Mouse (Mus musculus) heart, adult 9 months (tissue): Measurements from ENCODE around the gene Hs6st1.
"Not testable (repeated sequence)": the region's sequence is repeated elsewhere in the genome, so short reads cannot be mapped to it uniquely, and the experiment has no call there.

Experiments used
- DNase-seq, 2 experiments: peaks; one replicate each; pipeline ENCODE4 v3.0.0; 2022; ENCODE audit warnings: low spot score in 2 of 2

Hs6st1 gene

DNA sequence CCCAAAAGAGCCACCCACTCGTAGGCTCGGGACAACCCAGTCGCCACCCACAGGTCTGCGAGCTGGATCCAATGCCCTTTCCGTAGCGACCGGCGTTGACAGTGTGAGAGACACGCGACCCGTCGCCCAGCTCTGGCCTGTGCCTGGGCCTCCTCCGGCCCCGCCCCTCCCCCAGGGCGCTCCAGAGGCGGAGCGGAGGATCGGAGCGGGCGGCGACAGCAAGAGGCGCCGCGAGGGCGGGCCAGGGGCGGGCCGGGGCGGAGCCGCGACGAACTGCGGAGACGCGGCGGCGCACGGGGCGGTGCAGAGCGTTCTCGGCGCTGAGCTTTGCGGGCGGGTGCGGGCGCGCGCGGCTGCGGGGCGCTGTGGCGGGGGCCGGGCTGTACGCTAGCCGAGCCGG is at the start of gene Hs6st1:
Hs6st1 (plus strand) TSS at position 325 of the 400 bp plus-strand sequence.
- DNase-seq: peak; percentile 92 to 93

DNA sequence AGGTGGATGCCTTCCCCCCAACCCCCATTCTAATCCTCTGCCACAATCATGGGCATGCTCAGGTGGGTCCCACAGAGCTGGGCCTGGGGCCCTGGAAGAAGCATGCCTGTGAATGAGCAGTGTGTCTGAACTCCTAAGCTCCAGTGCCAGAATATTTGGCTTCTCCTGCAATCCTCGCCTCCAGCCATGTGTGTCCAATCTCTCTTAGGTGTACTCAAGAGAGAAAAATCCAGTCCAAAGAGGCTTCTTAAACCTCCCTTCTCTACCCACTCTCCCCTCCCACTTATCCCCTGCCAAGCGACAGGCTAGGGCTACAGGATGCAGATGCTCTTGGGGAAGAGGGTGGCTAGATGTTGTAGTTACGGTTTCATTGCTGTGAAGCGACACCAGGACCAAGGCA is 49.6 kb upstream of the Hs6st1 start:
- no peak for DNase-seq

DNA sequence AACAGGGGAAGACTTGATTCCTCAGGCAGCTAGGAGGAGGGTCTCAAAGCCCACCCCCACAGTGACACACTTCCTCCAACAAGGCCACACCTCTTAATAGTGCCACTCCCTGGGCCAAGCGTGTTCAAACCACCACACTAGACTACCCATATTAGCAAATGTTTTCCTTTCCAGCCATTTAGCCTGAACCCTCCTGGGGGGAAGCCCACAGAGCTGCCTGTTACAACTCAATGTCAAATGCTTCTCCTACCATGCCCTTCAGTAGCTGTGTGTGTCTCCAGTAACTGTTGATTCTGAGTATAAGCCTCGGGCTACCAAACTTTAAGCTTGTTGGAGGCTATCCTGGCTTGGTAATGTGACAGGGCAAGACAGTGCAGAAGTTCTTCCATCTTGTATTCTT is 49.0 kb upstream of the Hs6st1 start:
- DNase-seq: no peak

DNA sequence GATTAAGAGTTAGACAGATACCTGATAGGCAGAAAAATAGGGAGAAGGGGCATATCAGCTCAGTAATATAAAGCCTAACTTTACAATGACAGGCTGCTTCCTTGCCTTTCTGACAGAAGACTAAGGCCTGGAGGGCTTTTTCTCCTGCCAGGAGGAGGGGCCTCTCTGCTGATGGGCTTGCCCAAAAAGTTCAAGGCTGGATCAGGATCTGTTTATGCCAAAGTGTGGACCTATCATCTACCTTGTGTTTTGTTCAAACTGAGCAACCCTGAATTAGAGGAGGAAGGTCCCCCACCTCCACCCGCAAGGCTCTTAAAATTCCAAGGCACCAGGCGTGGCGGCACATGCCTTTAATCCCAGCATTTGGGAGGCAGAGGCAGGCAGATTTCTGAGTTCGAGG is 47.9 kb upstream of the Hs6st1 start:
- DNase-seq: no peak

DNA sequence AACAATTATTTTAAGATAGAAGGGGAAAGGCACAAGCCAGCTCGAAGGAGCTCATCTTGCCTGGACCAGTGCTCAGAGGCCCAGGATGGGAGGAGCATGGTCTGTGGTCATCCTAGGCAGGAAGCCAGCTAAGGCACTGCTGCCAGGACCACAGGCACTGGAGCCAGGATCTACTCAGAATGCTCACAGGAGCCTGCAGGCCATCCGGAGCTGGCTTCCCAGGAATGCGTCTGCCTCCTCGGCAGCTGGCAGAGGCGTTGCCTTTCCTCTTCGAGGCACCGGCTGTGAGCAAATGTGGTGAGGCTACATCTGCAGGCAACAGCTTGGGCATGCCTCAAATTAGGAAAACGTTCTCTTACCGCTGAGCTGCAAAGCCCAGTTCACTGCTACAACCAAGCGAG is 37.8 kb upstream of the Hs6st1 start:
- peak; percentile 85 to 89 for DNase-seq

DNA sequence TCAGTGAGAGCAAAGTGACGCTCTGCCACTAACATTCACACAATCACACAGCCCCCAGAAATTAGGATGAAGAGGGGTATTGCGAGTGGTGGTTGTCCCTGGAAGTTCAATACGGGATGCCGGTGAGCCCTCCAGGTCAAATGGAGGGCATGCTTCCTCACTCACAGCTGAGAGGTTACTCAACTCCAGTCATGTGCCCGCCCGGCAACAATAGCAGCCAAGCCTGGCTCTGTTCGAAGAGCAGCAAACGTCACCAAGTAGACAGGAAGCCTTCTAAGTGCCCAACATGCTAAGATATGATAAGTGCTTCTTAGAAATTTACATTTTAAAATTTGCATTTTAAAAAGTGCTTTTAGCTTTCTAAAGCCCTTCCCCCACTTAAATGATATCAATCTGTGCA is 29.4 kb upstream of the Hs6st1 start:
- no peak for DNase-seq

DNA sequence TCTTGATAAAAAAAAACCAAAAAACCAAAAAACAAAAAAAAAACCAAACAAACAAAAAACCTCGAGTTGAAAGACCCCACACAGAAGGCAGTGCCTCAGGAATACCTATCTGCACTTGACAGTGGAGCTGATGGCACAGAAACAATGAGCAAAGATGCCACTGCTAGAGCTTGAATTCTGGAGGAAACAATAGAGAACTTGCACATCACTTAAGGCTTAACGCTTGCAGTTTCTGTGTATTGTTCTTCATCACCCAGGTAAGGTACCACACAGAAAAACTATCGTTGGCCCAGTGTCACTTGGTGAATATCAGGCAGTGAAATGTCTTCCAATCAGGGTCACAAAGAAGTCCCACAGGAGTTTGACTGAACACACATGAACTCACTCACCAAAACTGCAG is 26.1 kb upstream of the Hs6st1 start:
- DNase-seq: no peak

DNA sequence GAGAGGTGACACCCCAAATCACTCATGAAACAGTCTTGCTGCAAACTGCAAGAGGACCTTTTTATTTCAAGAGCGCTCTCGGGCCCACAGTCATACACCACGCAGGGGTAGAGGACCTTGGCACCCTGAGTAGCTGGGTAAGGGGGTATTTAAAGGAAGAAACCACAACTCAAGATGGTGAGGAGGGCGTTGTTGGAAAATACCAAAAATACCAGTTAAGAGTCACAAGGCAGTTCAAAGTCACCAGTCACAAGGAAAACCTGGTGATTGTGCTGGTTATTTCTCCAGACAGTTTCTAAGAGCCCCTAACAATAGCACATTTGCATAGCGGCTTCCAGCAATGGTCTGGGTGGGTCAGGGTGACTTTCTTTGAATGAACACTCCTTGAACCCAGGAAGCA is 24.4 kb upstream of the Hs6st1 start:
- DNase-seq: not testable (repeated sequence)

DNA sequence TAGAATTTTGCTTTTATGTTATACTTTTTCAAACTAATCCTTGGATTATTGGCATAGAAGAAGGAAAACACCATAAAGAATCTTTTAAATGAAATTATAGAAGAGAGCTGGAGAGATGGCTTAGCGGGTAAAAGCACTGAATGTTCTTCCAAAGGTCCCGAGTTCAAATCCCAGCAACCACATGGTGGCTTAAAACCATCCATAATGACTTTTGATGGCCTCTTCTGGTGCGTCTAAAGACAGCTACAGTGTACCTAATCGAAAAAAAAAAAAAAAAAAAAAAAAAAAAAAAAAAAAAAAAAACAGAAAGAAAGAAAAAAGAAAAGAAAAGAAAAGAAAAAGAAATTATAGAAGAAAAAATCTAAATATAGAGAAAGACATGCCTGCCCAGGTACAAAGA is 23.9 kb upstream of the Hs6st1 start:
- DNase-seq: no peak

DNA sequence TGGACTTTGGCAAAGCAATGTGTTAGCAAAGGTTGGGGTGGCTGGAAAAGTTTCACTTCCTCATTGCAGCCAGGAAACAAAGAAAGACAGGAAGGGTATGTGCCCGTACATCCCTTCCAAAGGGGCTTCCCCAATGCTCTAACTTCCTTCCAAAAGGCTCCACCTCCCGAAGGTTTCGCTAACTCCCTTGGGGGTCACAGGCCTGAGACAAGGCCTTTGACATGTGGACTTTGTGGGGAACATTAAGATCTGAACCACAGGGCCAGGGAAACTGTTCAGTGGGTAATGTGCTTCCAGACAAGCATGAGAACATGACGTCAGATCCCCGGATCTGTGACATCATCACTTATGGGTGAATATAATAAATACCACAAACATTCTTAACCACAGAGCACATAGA is 15.5 kb upstream of the Hs6st1 start:
- DNase-seq: peak; percentile 31 to 50

DNA sequence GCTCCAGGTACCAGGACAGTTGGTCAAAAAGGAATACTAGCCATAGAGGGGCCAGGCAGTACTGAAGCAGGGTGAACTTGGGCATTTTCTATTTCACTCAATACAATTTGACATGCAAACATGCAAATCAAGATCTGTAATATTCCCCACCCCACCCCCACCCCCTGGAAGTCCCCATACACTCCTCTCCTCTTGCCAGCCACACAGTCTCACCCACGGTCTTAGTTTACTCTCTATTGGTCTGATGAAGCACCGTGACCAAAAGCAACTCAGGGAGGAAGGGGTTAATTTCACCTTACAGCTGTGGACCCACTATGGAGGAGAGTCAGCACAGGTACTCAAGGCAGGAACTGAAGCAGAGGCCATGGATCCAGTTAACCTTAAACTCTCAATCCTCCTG is 14.6 kb upstream of the Hs6st1 start:
- no peak for DNase-seq

DNA sequence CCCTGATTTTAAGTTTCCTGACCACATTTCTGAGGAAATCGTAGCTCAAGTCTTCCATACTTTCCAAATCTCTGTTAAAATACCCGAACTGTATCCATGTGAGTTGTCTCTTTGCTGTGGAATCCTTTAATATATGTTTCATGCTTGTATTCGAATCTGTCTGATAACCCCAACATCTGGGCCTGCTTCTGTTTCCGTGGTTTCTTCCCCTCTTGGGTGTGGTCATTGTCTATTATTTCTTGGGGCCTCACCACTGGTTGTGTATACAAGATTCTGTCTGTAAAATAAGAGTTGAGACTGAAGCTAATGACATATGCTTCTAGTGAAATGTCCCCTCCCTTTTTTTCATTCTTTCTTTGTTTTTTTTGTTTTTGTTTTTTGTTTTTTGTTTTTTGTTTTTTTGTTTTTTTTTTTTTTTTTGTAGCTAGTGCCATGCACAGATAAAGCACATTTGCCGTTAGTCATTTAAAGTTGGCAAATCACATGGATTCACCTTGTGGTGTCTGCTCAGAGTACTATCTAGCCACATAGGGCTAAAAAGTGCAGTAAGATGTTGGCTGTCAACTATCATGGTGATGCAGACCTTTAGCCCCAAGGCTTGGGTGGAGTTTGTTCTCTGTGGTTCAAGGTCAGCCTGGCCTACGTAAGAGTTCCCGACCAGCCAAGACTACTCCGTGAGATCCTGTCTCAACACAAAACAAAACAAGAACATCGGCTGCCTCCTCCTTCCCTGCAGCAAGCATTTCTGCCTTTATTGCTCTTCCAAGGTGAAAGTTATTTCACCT is 13.8 kb upstream of the Hs6st1 start:
- no peak for DNase-seq

DNA sequence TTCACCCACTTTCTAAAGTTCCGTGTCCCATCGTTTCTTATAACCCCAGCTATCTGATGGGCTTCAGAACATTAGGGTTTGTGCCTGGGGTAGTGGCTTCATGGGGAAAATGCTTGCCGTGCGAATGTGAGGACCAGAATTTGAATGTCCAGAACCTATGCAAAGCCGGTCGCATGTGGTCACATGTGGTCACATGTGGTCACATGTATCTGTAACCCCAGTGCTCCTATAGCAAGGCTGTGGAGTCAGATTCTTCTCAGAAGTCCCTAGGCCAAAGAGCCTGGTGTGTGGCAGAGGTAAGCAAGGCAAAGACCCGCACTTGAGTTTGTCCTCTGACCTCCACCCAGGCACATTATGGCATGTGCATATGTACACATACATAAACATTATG is 13.2 kb upstream of the Hs6st1 start:
- DNase-seq: no peak

DNA sequence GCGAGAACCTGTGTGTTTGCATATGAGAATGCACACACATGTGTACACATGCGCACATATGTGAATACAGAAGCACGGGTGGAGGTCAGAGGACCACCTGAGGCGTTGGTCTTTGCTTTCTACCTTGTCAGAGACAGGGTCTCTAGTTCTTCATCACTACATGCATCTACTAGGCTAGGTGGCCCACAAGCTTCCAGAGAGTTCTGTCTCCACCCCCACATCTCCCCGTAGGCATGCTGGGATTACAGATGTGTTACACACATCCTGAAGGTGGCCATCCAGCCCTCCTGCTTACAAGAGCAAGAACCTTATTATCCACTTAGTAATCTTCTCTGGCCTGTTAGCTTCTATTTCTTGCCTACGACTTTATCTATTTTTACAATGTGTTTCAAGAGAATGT is 8.8 kb upstream of the Hs6st1 start:
- no peak for DNase-seq

DNA sequence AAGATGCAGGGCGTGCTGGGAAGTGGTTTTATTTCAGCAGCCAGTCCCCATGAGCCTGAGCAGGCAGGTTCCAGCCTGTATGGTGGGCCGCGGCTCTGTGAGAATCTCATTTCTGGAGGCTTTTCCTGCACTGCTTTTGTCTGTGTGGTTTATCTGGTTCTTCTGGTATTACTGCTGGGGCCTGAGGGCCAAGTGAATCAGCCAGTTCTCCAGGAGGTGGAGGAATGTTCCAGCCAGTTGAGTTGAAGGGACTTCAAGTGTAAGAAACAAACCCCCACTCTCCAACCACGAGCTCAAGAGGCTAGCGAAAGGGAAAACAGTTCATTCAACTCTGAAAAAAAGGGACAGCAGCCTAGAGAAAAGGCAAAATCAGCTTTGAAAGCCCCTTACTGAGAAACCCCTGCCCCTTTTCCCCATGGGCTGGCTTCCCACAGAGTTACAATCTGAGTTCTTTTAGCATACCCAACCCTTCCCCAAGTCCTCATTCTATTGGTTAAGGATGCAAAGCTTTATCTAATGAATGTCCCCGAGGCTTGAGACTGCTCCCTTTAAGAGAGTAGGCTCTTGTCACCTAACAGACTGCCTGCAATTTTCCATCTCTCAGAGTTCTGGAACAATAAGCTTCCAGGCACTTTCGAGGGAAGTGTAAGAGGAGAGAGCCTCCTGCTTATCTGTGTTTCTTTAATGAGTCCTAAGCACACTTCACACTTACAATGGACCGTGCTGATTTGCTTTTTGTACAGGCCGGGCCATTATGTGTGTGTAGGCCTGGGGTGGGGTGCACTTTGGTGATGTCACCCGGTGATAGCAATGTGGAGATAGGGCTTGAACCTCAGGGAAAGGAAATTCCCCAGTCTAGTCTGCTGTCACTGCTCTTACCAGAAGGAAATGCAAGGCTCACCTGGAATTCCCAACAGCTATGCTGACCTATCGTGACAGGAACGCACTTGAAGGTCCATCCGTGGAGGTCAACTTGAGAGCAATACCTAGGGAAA is 7.9 kb upstream of the Hs6st1 start:
- DNase-seq: no peak

DNA sequence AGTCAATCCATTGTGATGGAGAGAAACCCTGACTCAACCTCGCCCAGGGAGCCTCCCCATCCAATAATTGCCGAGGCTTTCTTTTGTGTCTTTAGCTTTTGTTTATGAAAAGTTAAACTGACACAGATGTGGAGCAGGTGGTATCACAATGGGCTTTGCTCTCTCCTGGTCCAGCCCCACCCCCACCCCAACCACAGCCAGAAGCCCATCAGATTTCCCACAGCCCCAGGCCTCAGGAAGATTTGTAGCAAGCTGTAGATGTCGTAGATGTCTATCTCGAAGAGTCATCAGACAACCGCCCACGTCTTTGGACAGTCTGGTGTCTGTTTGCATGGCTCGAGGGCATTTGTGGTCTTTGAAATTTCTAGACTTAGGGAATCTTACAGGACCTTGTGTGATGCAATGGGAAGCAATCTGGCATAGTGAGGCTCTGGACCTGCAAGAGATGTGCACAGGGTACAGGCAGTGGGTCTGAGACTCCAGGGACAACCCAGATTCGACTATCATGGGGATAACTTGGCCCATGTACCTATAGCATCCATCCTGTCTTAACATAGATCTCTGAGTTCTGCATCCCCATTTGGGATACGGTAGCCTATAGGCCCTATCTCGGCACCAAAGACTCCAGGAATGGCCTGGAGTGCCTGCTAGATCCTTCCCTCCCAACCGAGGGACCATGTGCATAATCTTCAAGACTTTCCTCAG is 6.8 kb upstream of the Hs6st1 start:
- DNase-seq: no peak

DNA sequence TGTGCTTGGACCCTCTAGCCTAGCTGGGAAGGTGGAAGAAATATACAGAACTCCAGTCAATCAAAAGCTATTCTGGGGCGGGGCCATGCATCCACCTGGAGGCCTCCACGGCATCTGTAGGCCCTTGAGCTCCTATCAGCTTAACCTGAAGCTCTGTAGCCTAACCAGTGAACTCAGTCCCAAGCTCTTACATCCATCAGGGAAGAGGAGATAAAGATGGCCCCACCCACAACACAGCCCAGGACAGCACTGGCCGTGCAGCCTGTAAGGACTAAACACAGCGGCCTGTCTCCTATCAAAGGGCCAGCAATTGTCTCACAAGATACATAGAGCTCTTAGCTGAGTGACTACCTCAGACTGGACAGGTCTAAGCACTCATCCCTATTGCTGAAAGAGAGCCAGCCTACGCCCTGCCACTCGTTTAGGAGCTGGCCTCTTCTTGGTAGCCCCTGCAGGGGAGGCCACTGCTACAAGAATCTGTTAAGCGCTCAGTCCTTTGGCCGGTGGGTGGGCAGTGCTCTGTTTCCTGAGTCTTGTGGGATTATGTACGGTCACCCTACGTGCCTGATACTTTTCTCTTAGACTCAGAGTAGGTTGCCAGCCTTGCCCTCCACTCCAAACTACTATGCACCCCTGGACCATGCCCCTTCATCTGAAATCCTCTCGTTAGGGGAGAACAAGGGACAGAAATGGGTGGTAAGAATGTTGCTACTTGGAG is 6.0 kb upstream of the Hs6st1 start:
- no peak for DNase-seq

DNA sequence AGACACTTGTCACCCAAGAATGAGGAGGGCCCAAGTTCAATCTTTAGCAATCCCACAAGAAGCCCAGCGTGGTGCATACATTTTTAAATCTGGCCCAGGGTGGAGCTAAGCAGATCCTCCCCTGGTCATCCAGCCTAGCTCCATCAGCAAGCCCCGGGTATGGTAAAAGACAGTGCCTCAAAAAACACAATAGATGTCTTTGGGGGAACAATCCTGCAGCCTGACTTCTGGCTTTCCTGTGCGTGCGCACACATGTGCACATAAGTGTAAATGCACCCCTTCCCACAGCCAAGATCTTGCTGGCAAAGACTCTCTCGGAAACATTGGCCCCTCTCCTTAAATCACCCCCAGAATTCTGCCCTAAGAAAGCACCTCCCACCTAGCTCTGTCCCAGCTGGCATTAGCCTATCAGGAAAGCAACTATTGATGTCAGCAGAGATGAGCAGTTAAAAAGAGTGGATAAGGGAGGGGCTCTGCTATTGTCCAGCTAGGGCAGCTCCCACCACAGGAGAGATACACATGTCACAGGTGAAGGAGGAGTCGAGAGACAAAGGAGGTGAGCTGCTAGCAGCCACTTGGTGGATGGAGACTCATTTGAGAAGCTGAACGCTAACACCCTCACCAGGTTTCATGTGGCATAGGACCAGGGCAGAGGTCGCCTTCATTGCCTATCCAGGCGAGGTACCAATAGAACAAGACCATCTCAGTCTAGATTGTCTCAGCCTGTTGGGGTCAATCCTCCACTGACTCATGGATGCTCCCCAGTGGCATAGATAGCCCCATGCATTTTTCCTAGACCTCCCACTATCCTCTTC is 5.2 kb upstream of the Hs6st1 start:
- DNase-seq: no peak

DNA sequence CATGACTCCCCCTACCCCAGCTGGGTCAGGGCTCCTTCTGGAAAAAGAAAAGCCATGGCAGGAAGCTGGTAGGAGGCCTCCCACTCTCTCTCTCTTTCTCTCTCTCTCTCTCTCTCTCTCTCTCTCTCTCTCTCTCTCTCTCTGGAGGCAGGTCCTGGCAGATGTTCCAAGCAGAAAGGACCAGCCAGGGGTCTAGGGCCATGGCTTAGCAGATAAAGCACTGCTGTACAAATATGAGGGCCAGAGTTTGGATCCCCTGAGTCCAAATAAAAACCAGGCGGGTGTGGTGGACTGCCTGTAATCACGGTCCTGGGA is 4.6 kb upstream of the Hs6st1 start:
- no peak for DNase-seq

DNA sequence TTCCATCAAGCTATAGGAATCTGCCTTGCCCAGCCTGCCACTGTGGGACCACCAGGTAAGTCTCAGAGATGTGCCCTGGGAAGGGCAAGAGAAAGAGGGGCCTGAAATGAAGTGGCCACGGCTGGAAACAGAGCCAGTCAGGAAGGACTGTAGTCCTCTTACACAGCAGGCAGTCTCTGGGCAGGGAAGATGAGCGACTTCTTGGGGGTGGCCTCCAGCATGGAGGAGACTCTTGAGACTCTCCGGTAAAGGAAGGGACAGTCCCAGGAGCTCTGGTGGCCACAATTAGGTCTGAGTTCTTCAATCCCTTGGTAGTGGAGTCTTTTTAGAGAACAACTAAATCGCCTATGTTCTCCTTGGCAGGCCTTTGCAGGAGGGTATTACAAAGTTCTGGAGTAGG is 4.0 kb upstream of the Hs6st1 start:
- no peak for DNase-seq
